Mouse (Mus musculus) small intestine, adult 2 months (tissue): ENCODE data around the gene Pabpc4. TPM values are rescaled to one million over a fixed set of nuclear protein-coding genes. Genes with fewer than 3 reads are reported as not detected.

ENCODE experiments used
- H3K27ac ChIP-seq: fragments of 200-500 bp; 2 replicates; pipeline ENCODE4 v1.5.1; 2012; ENCODE audit warnings: low read depth, low read length, control low read depth, inconsistent platforms; ENCODE audit not compliant: insufficient read depth
- H3K27me3 ChIP-seq: fragments of 200-500 bp; 2 replicates; pipeline ENCODE4 v1.6.1; 2012; ENCODE audit warnings: mild to moderate bottlenecking, moderate library complexity, low read length, inconsistent platforms; ENCODE audit not compliant: control insufficient read depth, insufficient read depth
- H3K36me3 ChIP-seq: fragments of 200-500 bp; 2 replicates; pipeline ENCODE4 v1.6.1; 2012; ENCODE audit warnings: mild to moderate bottlenecking, low read length, control low read depth, inconsistent platforms; ENCODE audit not compliant: control insufficient read depth, insufficient read depth
- H3K4me1 ChIP-seq: fragments of 200-500 bp; 2 replicates; pipeline ENCODE4 v1.6.1; 2012; ENCODE audit warnings: low read length, inconsistent platforms, mixed read lengths; ENCODE audit not compliant: control insufficient read depth, insufficient read depth, insufficient read length
- H3K4me3 ChIP-seq: fragments of 200-500 bp; 2 replicates; pipeline ENCODE4 v1.5.1; 2012; ENCODE audit warnings: low read depth, mild to moderate bottlenecking, control low read depth, inconsistent platforms, low read length, moderate library complexity
- CTCF ChIP-seq: fragments of 200-500 bp; IDR thresholded peaks from 2 replicates; pipeline ENCODE4 v1.5.1; 2012; ENCODE audit warnings: low read depth, mild to moderate bottlenecking, control low read depth, inconsistent platforms, low read length, moderate library complexity, mixed read lengths; ENCODE audit not compliant: insufficient replicate concordance, insufficient read length; ENCODE audit errors: extremely low read depth
- POLR2A ChIP-seq: fragments of 200-500 bp; IDR thresholded peaks from 2 replicates; pipeline ENCODE4 v1.6.1; 2012; ENCODE audit warnings: low read depth, mild to moderate bottlenecking, control low read depth, inconsistent platforms, low read length, moderate library complexity
- WGBS: fragments of 180-500 bp; shearing (Covaris S2); methylation state at CpG from one replicate; pipeline ENCODE4 v1.1.7; 2018; 5-methylcytosine and 5-hydroxymethylcytosine counted together
- polyA plus RNA-seq: library from polyadenylated mRNA; depleted of rRNA; stranded (reverse); fragments of >200 nt; gene quantifications from 2 replicates; pipeline ENCODE4 v1.2.3, GENCODE M21; 2012; rRNA removed

Pabpc4 gene
- 125 and 133 TPM in 2 replicates for polyA plus RNA-seq

- WGBS: 43% methylated on average over 5 of the region's 5 CpGs
- TF ChIP-seq POLR2A (no peak), CTCF (no peak)
- H3K4me1 ChIP-seq: peaks cover 2% of the 10 kb centered on the region; the same call in 1 of the 2 replicates
- no peaks in the 10 kb centered on the region for H3K27me3 ChIP-seq
- H3K36me3 ChIP-seq: no peaks in the 10 kb centered on the region
- H3K4me3 ChIP-seq: no peak within 1 kb of the TSS
- peak within 1 kb of the TSS; percentile 68 for H3K27ac ChIP-seq
Observed at GRCm38 (mm10) chr4:123261721-123262401, at the start of gene Pabpc4. TSS of gene Pabpc4 (plus strand) at chr4:123262351.

- TF ChIP-seq POLR2A (no peak), CTCF (no peak)
- Histone ChIP-seq H3K4me3 (no peak overlapping the region), H3K27me3 (no peaks in the 10 kb centered on the region; the same call in 1 of the 2 replicates), H3K4me1 (no peaks in the 10 kb centered on the region), H3K27ac (no peak overlapping the region), H3K36me3 (no peaks in the 10 kb centered on the region)
- WGBS: 77% methylated on average over 9 of the region's 9 CpGs
Observed at GRCm38 (mm10) chr4:123213975-123214374, 48.2 kb upstream of the Pabpc4 start.

GRCm38 (mm10) chr4:123215367-123215766, 46.8 kb upstream of the Pabpc4 start:
- Histone ChIP-seq H3K4me1 (no peaks in the 10 kb centered on the region), H3K27ac (no peak overlapping the region), H3K36me3 (no peaks in the 10 kb centered on the region), H3K27me3 (no peaks in the 10 kb centered on the region), H3K4me3 (no peak overlapping the region)
- no peak for TF ChIP-seq CTCF
- TF ChIP-seq POLR2A: no peak
- 79% methylated on average over 1 of the region's 1 CpGs for WGBS

- H3K4me3 ChIP-seq: no peak overlapping the region
- 3% methylated on average over 1 of the region's 1 CpGs for WGBS
- peak; percentile 87; the same call in 1 of the 2 replicates for TF ChIP-seq CTCF
- TF ChIP-seq POLR2A: no peak
Observed at GRCm38 (mm10) chr4:123216782-123217181, 45.4 kb upstream of the Pabpc4 start.

GRCm38 (mm10) chr4:123219720-123220357, 42.3 kb upstream of the Pabpc4 start:
- no peak overlapping the region for H3K27ac ChIP-seq
- TF ChIP-seq POLR2A: no peak
- TF ChIP-seq CTCF: peak; percentile 88
- H3K27me3 ChIP-seq: no peaks in the 10 kb centered on the region
- H3K4me1 ChIP-seq: no peaks in the 10 kb centered on the region
- no peaks in the 10 kb centered on the region for H3K36me3 ChIP-seq
- WGBS: 69% methylated on average over 15 of the region's 15 CpGs
- no peak overlapping the region for H3K4me3 ChIP-seq

More at GRCm38 (mm10) chr4:123216782-123217181, 45.4 kb upstream of the Pabpc4 start:
- H3K4me1 ChIP-seq: no peaks in the 10 kb centered on the region
- no peaks in the 10 kb centered on the region for H3K27me3 ChIP-seq
- no peak overlapping the region for H3K27ac ChIP-seq
- H3K36me3 ChIP-seq: no peaks in the 10 kb centered on the region

- Histone ChIP-seq H3K27ac (no peak overlapping the region), H3K4me1 (no peaks in the 10 kb centered on the region), H3K27me3 (no peaks in the 10 kb centered on the region), H3K36me3 (no peaks in the 10 kb centered on the region), H3K4me3 (no peak overlapping the region)
- TF ChIP-seq POLR2A (no peak), CTCF (no peak)
- 84% methylated on average over 4 of the region's 4 CpGs for WGBS
Observed at GRCm38 (mm10) chr4:123220637-123221036, 41.5 kb upstream of the Pabpc4 start.

GRCm38 (mm10) chr4:123223309-123223708, 38.8 kb upstream of the Pabpc4 start:
- no peaks in the 10 kb centered on the region for H3K27me3 ChIP-seq
- TF ChIP-seq POLR2A (no peak), CTCF (peak; percentile 36; the same call in 1 of the 2 replicates)
- no peaks in the 10 kb centered on the region; the same call in 1 of the 2 replicates for H3K4me1 ChIP-seq
- no peak overlapping the region for H3K27ac ChIP-seq
- no peak overlapping the region for H3K4me3 ChIP-seq
- H3K36me3 ChIP-seq: no peaks in the 10 kb centered on the region
- WGBS: 74% methylated on average over 3 of the region's 3 CpGs
